Mouse (Mus musculus): ENCODE data around the gene Sox8. TPM values are rescaled to one million over a fixed set of nuclear protein-coding genes. Genes with fewer than 3 reads are reported as not detected.

Sox8 gene
- polyA plus RNA-seq, 1 experiment from 2014 or later, result 3.3 TPM

- H3K4me3 ChIP-seq, result no peak overlapping the region
- no peak overlapping the region for H3K27ac ChIP-seq (replicated peaks)
- H3K36me3 ChIP-seq, result 0 out of 2 replicates have a peak, but pooled peaks cover 5% of the 10 kb centered on the region
- peaks cover 43% of the 10 kb centered on the region for H3K27me3 ChIP-seq (ENCODE audit: low read depth, poor library complexity, severe bottlenecking)
- no peaks in the 10 kb centered on the region for H3K9me3 ChIP-seq (replicated peaks)
- 55% methylated on average over 6 of the region's 6 CpGs for WGBS
- DNase-seq (ENCODE audit: low spot score), result no peak
- H3K4me1 ChIP-seq, result peaks cover 45% of the 10 kb centered on the region
Measured at GRCm38 (mm10) chr17:25577263-25577662, 6.8 kb upstream of the Sox8 start.

- WGBS, result 70% methylated on average over 2 of the region's 2 CpGs
- no peak for DNase-seq (ENCODE audit: low spot score)
- H3K27me3 ChIP-seq (ENCODE audit: low read depth, poor library complexity, severe bottlenecking), result peaks cover 55% of the 10 kb centered on the region
- peaks cover 51% of the 10 kb centered on the region for H3K4me1 ChIP-seq
- H3K9me3 ChIP-seq (replicated peaks), result no peaks in the 10 kb centered on the region
- H3K27ac ChIP-seq (replicated peaks), result no peak overlapping the region
- H3K4me3 ChIP-seq, result no peak overlapping the region
- H3K36me3 ChIP-seq, result 0 out of 2 replicates have a peak, but pooled peaks cover 5% of the 10 kb centered on the region
Measured at GRCm38 (mm10) chr17:25576034-25576433, 5.5 kb upstream of the Sox8 start.

- Histone ChIP-seq H3K36me3 (0 out of 2 replicates have a peak, but pooled peaks cover 4% of the 10 kb centered on the region), H3K4me1 (peaks cover 52% of the 10 kb centered on the region), H3K27ac (replicated peaks) (no peak overlapping the region), H3K4me3 (no peak overlapping the region), H3K9me3 (replicated peaks) (no peaks in the 10 kb centered on the region), H3K27me3 (ENCODE audit: low read depth, poor library complexity, severe bottlenecking) (peaks cover 58% of the 10 kb centered on the region)
- WGBS, result 82% methylated on average over 12 of the region's 12 CpGs
- no peak for DNase-seq (ENCODE audit: low spot score)
Measured at GRCm38 (mm10) chr17:25575208-25575971, 4.9 kb upstream of the Sox8 start.

DNA sequence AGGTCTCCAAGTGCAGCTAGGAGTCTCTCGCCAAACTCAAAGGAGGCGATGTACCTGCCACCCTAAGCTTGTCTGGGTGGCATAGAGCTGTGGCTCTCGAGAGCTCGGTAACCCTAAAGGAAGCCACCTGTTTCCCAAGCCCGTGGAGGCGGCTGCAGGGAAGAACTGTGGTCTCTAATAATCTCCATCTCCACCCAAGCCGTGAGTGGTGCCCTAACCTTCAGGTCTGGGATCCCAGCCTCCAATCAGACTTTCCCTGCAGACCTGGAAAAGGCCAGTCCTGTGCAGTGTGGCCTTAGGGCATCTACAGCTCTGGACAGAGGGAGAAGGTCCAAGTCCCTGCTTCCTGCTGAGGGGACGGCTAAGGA, 951 bp upstream of the Sox8 start:
- Histone ChIP-seq H3K27me3 (ENCODE audit: low read depth, poor library complexity, severe bottlenecking) (peaks cover 87% of the 10 kb centered on the region), H3K9me3 (replicated peaks) (no peaks in the 10 kb centered on the region), H3K4me3 (peak overlapping the region; percentile 63), H3K4me1 (peaks cover 58% of the 10 kb centered on the region), H3K36me3 (0 out of 2 replicates have a peak, but pooled peaks cover 4% of the 10 kb centered on the region), H3K27ac (replicated peaks) (peak overlapping the region; percentile 77)
- 3% methylated on average over 8 of the region's 8 CpGs for WGBS
- DNase-seq (ENCODE audit: low spot score), result no peak

- Histone ChIP-seq H3K4me3 (peak overlapping the region; percentile 63), H3K4me1 (peaks cover 60% of the 10 kb centered on the region), H3K36me3 (0 out of 2 replicates have a peak, but pooled peaks cover 4% of the 10 kb centered on the region), H3K27ac (replicated peaks) (peak overlapping the region; percentile 77), H3K9me3 (replicated peaks) (no peaks in the 10 kb centered on the region), H3K27me3 (ENCODE audit: low read depth, poor library complexity, severe bottlenecking) (peaks cover 89% of the 10 kb centered on the region)
- WGBS, result 3% methylated on average over 54 of the region's 54 CpGs
- no peak for DNase-seq (ENCODE audit: low spot score)
Measured at GRCm38 (mm10) chr17:25569833-25570647, 446 bp downstream of the Sox8 start.

- peak overlapping the region; percentile 63 for H3K4me3 ChIP-seq
- H3K4me1 ChIP-seq, result peaks cover 61% of the 10 kb centered on the region
- H3K9me3 ChIP-seq (replicated peaks), result no peaks in the 10 kb centered on the region
- peaks cover 85% of the 10 kb centered on the region for H3K27me3 ChIP-seq (ENCODE audit: low read depth, poor library complexity, severe bottlenecking)
- WGBS, result 79% methylated on average over 11 of the region's 11 CpGs
- H3K36me3 ChIP-seq, result 0 out of 2 replicates have a peak, but pooled peaks cover 4% of the 10 kb centered on the region
- no peak overlapping the region for H3K27ac ChIP-seq (replicated peaks)
- no peak for DNase-seq (ENCODE audit: low spot score)
Measured at GRCm38 (mm10) chr17:25568880-25569279, 1.6 kb downstream of the Sox8 start.

GRCm38 (mm10) chr17:25568206-25568605, 2.3 kb downstream of the Sox8 start:
- Histone ChIP-seq H3K36me3 (0 out of 2 replicates have a peak, but pooled peaks cover 4% of the 10 kb centered on the region), H3K27ac (replicated peaks) (no peak overlapping the region), H3K4me1 (peaks cover 61% of the 10 kb centered on the region), H3K27me3 (ENCODE audit: low read depth, poor library complexity, severe bottlenecking) (peaks cover 84% of the 10 kb centered on the region), H3K4me3 (peak overlapping the region; percentile 5; the same call in 1 of the 2 replicates), H3K9me3 (replicated peaks) (no peaks in the 10 kb centered on the region)
- DNase-seq (ENCODE audit: low spot score), result no peak
- 50% methylated on average over 10 of the region's 10 CpGs for WGBS

DNA sequence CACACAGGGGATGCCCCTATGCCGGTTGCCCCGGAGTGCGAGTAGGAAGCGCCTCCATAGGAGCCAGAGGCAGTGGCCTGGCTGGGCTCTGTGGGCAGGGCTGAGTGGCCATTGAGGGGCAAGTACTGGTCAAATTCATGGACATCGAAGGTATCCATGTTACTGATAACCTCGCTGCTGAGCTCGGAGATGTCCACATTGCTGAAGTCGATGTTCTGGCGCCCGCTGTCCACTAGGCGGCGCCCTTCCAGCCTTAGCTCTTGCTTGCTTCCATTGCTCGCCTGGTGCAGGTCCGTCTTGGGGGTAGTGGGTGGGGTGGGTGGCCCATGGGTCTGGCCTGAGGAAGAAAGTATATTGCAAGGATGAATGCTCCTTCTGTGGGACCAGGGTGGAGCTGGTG, 2.7 kb downstream of the Sox8 start:
- Histone ChIP-seq H3K4me3 (peak overlapping the region; percentile 5), H3K4me1 (peaks cover 61% of the 10 kb centered on the region)
- 23% methylated on average over 14 of the region's 14 CpGs for WGBS

DNA sequence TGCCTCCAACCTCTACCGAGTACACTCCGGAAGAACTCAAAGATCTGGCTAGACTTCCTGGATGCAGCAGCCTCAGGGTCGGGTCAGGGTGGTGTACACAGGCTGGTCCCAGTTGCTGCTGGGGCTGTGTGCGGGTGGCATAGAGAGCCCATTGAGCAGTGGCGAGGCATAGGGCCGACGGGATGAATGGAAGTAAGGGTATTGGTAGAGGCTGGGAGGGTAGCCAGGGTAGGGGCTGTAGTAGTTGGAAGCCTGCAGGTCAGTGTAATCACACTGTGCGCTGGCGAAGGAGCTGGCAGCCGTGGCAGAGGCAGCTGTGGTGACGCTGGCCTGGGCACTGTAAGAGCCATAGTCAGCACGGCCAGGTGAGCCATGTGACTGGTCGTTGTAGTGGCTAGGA, 3.2 kb downstream of the Sox8 start:
- H3K4me3 ChIP-seq, result peak overlapping the region; percentile 5; the same call in 1 of the 2 replicates

More for the DNA sequence above, 2.7 kb downstream of the Sox8 start:
- no peaks in the 10 kb centered on the region for H3K9me3 ChIP-seq (replicated peaks)
- H3K27ac ChIP-seq (replicated peaks), result peak overlapping the region; percentile 34; the same call in 1 of the 2 replicates
- peaks cover 83% of the 10 kb centered on the region for H3K27me3 ChIP-seq (ENCODE audit: low read depth, poor library complexity, severe bottlenecking)
- 0 out of 2 replicates have a peak, but pooled peaks cover 4% of the 10 kb centered on the region for H3K36me3 ChIP-seq
- peak; percentile 75 for DNase-seq (ENCODE audit: low spot score)

GRCm38 (mm10) chr17:25565860-25566600, 4.5 kb downstream of the Sox8 start:
- no peaks in the 10 kb centered on the region for H3K9me3 ChIP-seq (replicated peaks)
- no peak for DNase-seq (ENCODE audit: low spot score)
- peaks cover 66% of the 10 kb centered on the region for H3K27me3 ChIP-seq (ENCODE audit: low read depth, poor library complexity, severe bottlenecking)
- no peak overlapping the region for H3K4me3 ChIP-seq
- H3K36me3 ChIP-seq, result 0 out of 2 replicates have a peak, but pooled peaks cover 4% of the 10 kb centered on the region
- WGBS, result 83% methylated on average over 17 of the region's 17 CpGs
- no peak overlapping the region for H3K27ac ChIP-seq (replicated peaks)
- H3K4me1 ChIP-seq, result peaks cover 63% of the 10 kb centered on the region

More for the DNA sequence above, 3.2 kb downstream of the Sox8 start:
- DNase-seq (ENCODE audit: low spot score), result no peak
- H3K27me3 ChIP-seq (ENCODE audit: low read depth, poor library complexity, severe bottlenecking), result peaks cover 78% of the 10 kb centered on the region
- H3K36me3 ChIP-seq, result 0 out of 2 replicates have a peak, but pooled peaks cover 4% of the 10 kb centered on the region
- peaks cover 63% of the 10 kb centered on the region for H3K4me1 ChIP-seq
- H3K27ac ChIP-seq (replicated peaks), result peak overlapping the region; percentile 34; the same call in 1 of the 2 replicates
- no peaks in the 10 kb centered on the region for H3K9me3 ChIP-seq (replicated peaks)
- 81% methylated on average over 13 of the region's 13 CpGs for WGBS

DNA sequence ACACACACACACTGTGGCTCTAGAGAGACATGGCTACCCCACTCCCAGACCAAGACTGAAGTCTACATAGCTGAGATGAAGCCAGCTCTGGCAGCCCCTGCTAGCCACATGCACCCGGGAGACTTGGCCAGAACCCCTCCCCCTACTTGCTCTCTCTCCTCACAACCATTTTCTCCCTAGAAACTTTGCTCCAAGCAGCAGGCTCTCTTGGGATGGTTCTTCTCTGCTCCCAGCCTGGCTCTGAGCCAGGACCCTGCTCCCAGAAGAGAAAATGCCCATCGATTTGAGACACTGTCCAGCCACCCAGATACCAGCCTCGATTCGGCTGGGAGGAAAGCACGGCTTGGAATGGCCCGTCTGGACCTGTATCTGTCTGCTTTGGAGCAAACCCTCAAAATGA, 5.2 kb downstream of the Sox8 start:
- Histone ChIP-seq H3K36me3 (0 out of 2 replicates have a peak, but pooled peaks cover 4% of the 10 kb centered on the region), H3K9me3 (replicated peaks) (no peaks in the 10 kb centered on the region), H3K4me1 (peaks cover 63% of the 10 kb centered on the region), H3K27ac (replicated peaks) (peak overlapping the region; percentile 76), H3K27me3 (ENCODE audit: low read depth, poor library complexity, severe bottlenecking) (peaks cover 70% of the 10 kb centered on the region), H3K4me3 (no peak overlapping the region)
- no peak for DNase-seq (ENCODE audit: low spot score)
- WGBS, result 39% methylated on average over 6 of the region's 6 CpGs

DNA sequence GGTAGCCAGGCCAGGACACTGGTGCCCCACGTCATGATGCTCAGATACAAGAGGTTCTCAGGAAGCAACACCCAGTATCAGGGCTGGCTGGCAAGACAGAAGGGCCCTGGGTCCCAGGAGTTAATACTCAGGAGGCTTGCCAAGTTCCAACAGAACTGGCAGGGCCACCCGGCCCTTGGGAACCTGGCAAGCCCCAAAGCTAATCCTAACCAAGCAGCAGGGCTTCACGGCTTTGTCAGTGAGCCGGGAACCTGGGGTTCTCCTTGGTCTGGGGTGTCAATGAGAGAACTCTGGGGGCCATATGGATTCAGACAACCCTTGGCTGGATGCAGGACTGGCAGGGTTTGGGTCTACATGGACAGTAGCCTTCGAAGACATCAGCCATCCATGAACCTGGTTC, 6.0 kb downstream of the Sox8 start:
- WGBS, result 88% methylated on average over 5 of the region's 5 CpGs
- Histone ChIP-seq H3K27ac (replicated peaks) (no peak overlapping the region), H3K27me3 (ENCODE audit: low read depth, poor library complexity, severe bottlenecking) (peaks cover 67% of the 10 kb centered on the region), H3K36me3 (0 out of 2 replicates have a peak, but pooled peaks cover 4% of the 10 kb centered on the region), H3K9me3 (replicated peaks) (no peaks in the 10 kb centered on the region), H3K4me3 (no peak overlapping the region), H3K4me1 (peaks cover 63% of the 10 kb centered on the region)
- DNase-seq (ENCODE audit: low spot score), result no peak
